ENCODE assay signal across 10 mouse cellular contexts in genomic region chr19:46763932-46764762, GRCm38 (mm10). TPM values are rescaled to one million over a fixed set of nuclear protein-coding genes. Genes with fewer than 3 reads are reported as not detected.
DNase-seq lines count a peak whose midpoint lies in the region; ATAC-seq lines count a peak whose summit lies in the region.
"Had no signal": no experiment of that assay in that cellular context is flagged by ENCODE, and none has a peak within 500 bp of the region (broad histone marks: within the 10 kb centered on the region; RNA-seq: fewer than 3 reads in every experiment).

No protein-coding gene starts in this region.

- DNase-seq in cerebellum, adult 18-20 months, result peak; percentile 15 to 26
- DNase-seq in cerebellum, adult 9-11 months, result no peak
- DNase-seq in lung, postnatal 36 days, result no peak
- DNase-seq in layer of hippocampus, postnatal 10 days (ENCODE audit: low spot score in 2 of 2), result no peak
- no peak for DNase-seq in left cerebral cortex, postnatal 10 days (ENCODE audit: extremely low spot score in 1 of 2, low spot score in 2 of 2)
- DNase-seq: adrenal gland, postnatal 25 days had no signal

- no peaks in the 10 kb centered on the region for H3K9me3 ChIP-seq in lung, embryonic 16.5 days (ENCODE audit: control insufficient read depth, low read length)
- no peaks in the 10 kb centered on the region for H3K9me3 ChIP-seq in intestine, embryonic 16.5 days (ENCODE audit: control insufficient read depth, low read length)
- no peaks in the 10 kb centered on the region for H3K9me3 ChIP-seq in neural tube, embryonic 15.5 days (replicated peaks)

- H3K9ac ChIP-seq in lung, embryonic 16.5 days (ENCODE audit: low read length), result no peak overlapping the region
- no peak overlapping the region for H3K9ac ChIP-seq in intestine, embryonic 16.5 days (ENCODE audit: low read depth, low read length)
- no peak overlapping the region for H3K9ac ChIP-seq in neural tube, embryonic 15.5 days (replicated peaks)

- intact Hi-C loops in left cerebral cortex, postnatal 10 days (cut with DNase I), result loop anchor here (5.0 kb wide), 1 partner anchor 233 kb away; no protein-coding TSS in a partner anchor

- peaks cover 10% of the 10 kb centered on the region for H3K27me3 ChIP-seq in lung, embryonic 16.5 days (ENCODE audit: control insufficient read depth, insufficient read depth, low read depth, low read length)
- peaks cover 10% of the 10 kb centered on the region for H3K27me3 ChIP-seq in intestine, embryonic 16.5 days (replicated peaks; ENCODE audit: control insufficient read depth, insufficient read depth, low read length)
- H3K27me3 ChIP-seq in neural tube, embryonic 15.5 days (replicated peaks), result no peaks in the 10 kb centered on the region

- H3K36me3 ChIP-seq in lung, embryonic 16.5 days (ENCODE audit: control insufficient read depth, insufficient read depth, low read length), result no peaks in the 10 kb centered on the region
- H3K36me3 ChIP-seq in intestine, embryonic 16.5 days (ENCODE audit: control insufficient read depth, insufficient read depth, low read length), result no peaks in the 10 kb centered on the region
- no peaks in the 10 kb centered on the region for H3K36me3 ChIP-seq in neural tube, embryonic 15.5 days

- H3K4me3 ChIP-seq in lung, embryonic 16.5 days (ENCODE audit: low read length), result no peak overlapping the region; the same call in 1 of the 2 replicates
- H3K4me3 ChIP-seq in intestine, embryonic 16.5 days (ENCODE audit: low read length), result no peak overlapping the region
- H3K4me3 ChIP-seq in neural tube, embryonic 15.5 days (replicated peaks), result peak overlapping the region; percentile 98

- 63% methylated on average over 12 of the region's 12 CpGs for WGBS in lung, embryonic 16.5 days
- WGBS in intestine, embryonic 16.5 days, result 72% methylated on average over 12 of the region's 12 CpGs
- 53% methylated on average over 12 of the region's 12 CpGs for WGBS in neural tube, embryonic 15.5 days

- no peak overlapping the region for H3K27ac ChIP-seq in lung, embryonic 16.5 days (ENCODE audit: low read length)
- no peak overlapping the region for H3K27ac ChIP-seq in intestine, embryonic 16.5 days (ENCODE audit: low read length)
- H3K27ac ChIP-seq in neural tube, embryonic 15.5 days (replicated peaks), result no peak overlapping the region
- H3K27ac ChIP-seq: macrophage had no signal

- H3K4me1 ChIP-seq in lung, embryonic 16.5 days (replicated peaks; ENCODE audit: control insufficient read depth, insufficient read depth, low read length), result peaks cover 21% of the 10 kb centered on the region
- peaks cover 12% of the 10 kb centered on the region for H3K4me1 ChIP-seq in intestine, embryonic 16.5 days (ENCODE audit: control insufficient read depth, insufficient read depth, low read length)
- peaks cover 50% of the 10 kb centered on the region for H3K4me1 ChIP-seq in neural tube, embryonic 15.5 days

- peak overlapping the region; percentile 96; the same call in 1 of the 2 replicates for H3K4me2 ChIP-seq in lung, embryonic 16.5 days (ENCODE audit: low read depth, low read length)
- H3K4me2 ChIP-seq in intestine, embryonic 16.5 days (ENCODE audit: low read depth, low read length), result 0 out of 2 replicates have a peak overlapping the region, but pooled peaks have one; percentile 2
- peak overlapping the region; percentile 99 for H3K4me2 ChIP-seq in neural tube, embryonic 15.5 days

- no peak for ATAC-seq in lung, embryonic 16.5 days (ENCODE audit: low read depth)
- ATAC-seq in intestine, embryonic 16.5 days, result no peak
- no peak for ATAC-seq in neural tube, embryonic 15.5 days (ENCODE audit: low FRiP score)

RNA-seq across cellular contexts. Expression of gene Cnnm2, which starts 2.8 kb away (rescaled TPM):
- 2.5 and 2.6 TPM in 2 replicates for polyA plus RNA-seq in lung, embryonic 16.5 days (2015; fragmentation: Nextera tagmentation; extraction: Ambion mirVana)
- 1.9 and 2.1 TPM in 2 replicates for polyA plus RNA-seq in intestine, embryonic 16.5 days (2015; fragmentation: Nextera tagmentation; extraction: Ambion mirVana)
- polyA plus RNA-seq in neural tube, embryonic 15.5 days (2015; fragmentation: Nextera tagmentation; extraction: Ambion mirVana), result 7.8 and 8.2 TPM in 2 replicates
- 10 to 100 TPM; 25.2 to 28.1 TPM for total RNA-seq in layer of hippocampus, postnatal 10 days (2021)
- total RNA-seq in left cerebral cortex, postnatal 10 days (2021), result 10 to 100 TPM; 25.8 to 29.4 TPM

RNA-seq across cellular contexts. Expression of gene As3mt, which starts 56.9 kb away (rescaled TPM):
- polyA plus RNA-seq in lung, embryonic 16.5 days (2015; fragmentation: Nextera tagmentation; extraction: Ambion mirVana), result 34.8 and 35.1 TPM in 2 replicates
- polyA plus RNA-seq in intestine, embryonic 16.5 days (2015; fragmentation: Nextera tagmentation; extraction: Ambion mirVana), result 69.1 and 69.3 TPM in 2 replicates
- polyA plus RNA-seq in neural tube, embryonic 15.5 days (2015; fragmentation: Nextera tagmentation; extraction: Ambion mirVana), result 49.4 and 49.8 TPM in 2 replicates
- 10 to 100 TPM; 13.4 to 16.7 TPM for total RNA-seq in layer of hippocampus, postnatal 10 days (2021)
- total RNA-seq in left cerebral cortex, postnatal 10 days (2021), result 10 to 100 TPM; 18.7 to 18.9 TPM

Comparison
In these comparisons a context has a peak if more than half of its experiments do, and no peak if none do; other contexts are left out.
1. DNase-seq: peak in cerebellum, adult 18-20 months (2 of 2); none in cerebellum, adult 9-11 months (single experiment), lung, postnatal 36 days (single experiment), layer of hippocampus, postnatal 10 days (0 of 2) and left cerebral cortex, postnatal 10 days (0 of 2).
2. H3K4me2 ChIP-seq: peak in every context shown above with its lines; median percentile 99 in neural tube, embryonic 15.5 days; 96 in lung, embryonic 16.5 days; 2 in intestine, embryonic 16.5 days.